Mouse (Mus musculus) frontal cortex, adult (tissue): Measurements from ENCODE around the gene Fbxw15.
"Not testable (repeated sequence)": the region's sequence is repeated elsewhere in the genome, so short reads cannot be mapped to it uniquely, and the experiment has no call there.

Experiments used
- ATAC-seq: cut with Nextera tagmentation; 2 replicates; pipeline ENCODE4 v1.9.2; 2017; ENCODE audit warnings: mild to moderate bottlenecking, moderate library complexity, mixed read lengths; ENCODE audit not compliant: low TSS enrichment

Gene Fbxw15

GRCm38 (mm10) chr9:109568162-109568561, at the start of gene Fbxw15:
TSS of gene Fbxw15 (minus strand) at chr9:109568262.
- ATAC-seq, result not testable (repeated sequence)

- not testable (repeated sequence) for ATAC-seq
These were observed 38.8 kb upstream of the Fbxw15 start for GRCm38 (mm10) chr9:109606837-109607236.

- ATAC-seq, result not testable (repeated sequence)
These were observed 34.1 kb upstream of the Fbxw15 start for GRCm38 (mm10) chr9:109602128-109602527.

- no peak for ATAC-seq
These were observed 29.2 kb upstream of the Fbxw15 start for GRCm38 (mm10) chr9:109597226-109597625.

- no peak for ATAC-seq
These were observed 26.8 kb upstream of the Fbxw15 start for GRCm38 (mm10) chr9:109594866-109595265.

GRCm38 (mm10) chr9:109565546-109565945, 2.5 kb downstream of the Fbxw15 start:
- ATAC-seq, result no peak

GRCm38 (mm10) chr9:109562106-109562505, 6.0 kb downstream of the Fbxw15 start:
- ATAC-seq, result not testable (repeated sequence)

- ATAC-seq, result peak; percentile 59; the same call in 1 of the 2 replicates
These were observed 15.6 kb downstream of the Fbxw15 start for GRCm38 (mm10) chr9:109552483-109552882.

GRCm38 (mm10) chr9:109549666-109550065, 18.4 kb downstream of the Fbxw15 start:
- not testable (repeated sequence) for ATAC-seq

- no peak for ATAC-seq
These were observed 44.5 kb downstream of the Fbxw15 start for GRCm38 (mm10) chr9:109523385-109524064.
